Mouse (Mus musculus) midbrain, embryonic 11.5 days (tissue): ENCODE results near the gene Mrap2. TPM values are rescaled to one million over a fixed set of nuclear protein-coding genes. Genes with fewer than 3 reads are reported as not detected.
"Not testable (repeated sequence)": the region's sequence is repeated elsewhere in the genome, so short reads cannot be mapped to it uniquely, and the experiment has no call there.

ENCODE experiments used
- ATAC-seq: fragments of 200-750 bp; cut with Nextera tagmentation; 2 replicates; pipeline ENCODE4 v1.8.0; 2017; ENCODE audit warnings: moderate TSS enrichment, moderate library complexity; ENCODE audit not compliant: low FRiP score
- DNase-seq: peaks from one replicate; pipeline ENCODE4 v3.0.0; 2015; ENCODE audit warnings: low spot score; ENCODE audit errors: missing footprints
- H3K27ac ChIP-seq: fragments of 300-500 bp; sonication (generic); 2 replicates; pipeline ENCODE4 v1.5.1; 2014; ENCODE audit warnings: low read depth, low read length
- H3K27me3 ChIP-seq: fragments of 300-500 bp; sonication (generic); 2 replicates; pipeline ENCODE4 v1.6.1; 2014; ENCODE audit warnings: mild to moderate bottlenecking, low read length, moderate library complexity, mixed read lengths; ENCODE audit not compliant: control insufficient read depth, insufficient read depth
- H3K36me3 ChIP-seq: fragments of 300-500 bp; sonication (generic); 2 replicates; pipeline ENCODE4 v1.6.1; 2014; ENCODE audit warnings: mild to moderate bottlenecking, low read length, moderate library complexity, mixed read lengths; ENCODE audit not compliant: control insufficient read depth, insufficient read depth
- H3K4me1 ChIP-seq: fragments of 300-500 bp; sonication (generic); 2 replicates; pipeline ENCODE4 v1.6.1; 2014; ENCODE audit warnings: low read length; ENCODE audit not compliant: control insufficient read depth, insufficient read depth
- H3K4me2 ChIP-seq: fragments of 300-500 bp; sonication (generic); 2 replicates; pipeline ENCODE4 v1.6.1; 2014; ENCODE audit warnings: mild to moderate bottlenecking, moderate library complexity
- H3K4me3 ChIP-seq: fragments of 300-500 bp; sonication (generic); 2 replicates; pipeline ENCODE4 v1.5.1; 2014; ENCODE audit warnings: low read depth, low read length
- H3K9ac ChIP-seq: fragments of 300-500 bp; sonication (generic); 2 replicates; pipeline ENCODE4 v1.6.1; 2014; ENCODE audit warnings: low read length
- H3K9me3 ChIP-seq: fragments of 300-500 bp; sonication (generic); 2 replicates; pipeline ENCODE4 v1.6.1; 2016; ENCODE audit warnings: low read length; ENCODE audit not compliant: control insufficient read depth
- WGBS: fragments of 180-500 bp; shearing (Covaris S2); extraction: QIAGEN DNeasy Blood & Tissue Kit; methylation state at CpG from one replicate; pipeline ENCODE4 v1.1.7; 2014; 5-methylcytosine and 5-hydroxymethylcytosine counted together
- polyA plus RNA-seq: library from polyadenylated mRNA; unstranded; fragments of >200 nt; fragmentation: Nextera tagmentation; extraction: Ambion mirVana; gene quantifications from 2 replicates; pipeline ENCODE4 v1.2.1, GENCODE M21; 2014

The Mrap2 gene
- not detected in 2 replicates for polyA plus RNA-seq

DNA sequence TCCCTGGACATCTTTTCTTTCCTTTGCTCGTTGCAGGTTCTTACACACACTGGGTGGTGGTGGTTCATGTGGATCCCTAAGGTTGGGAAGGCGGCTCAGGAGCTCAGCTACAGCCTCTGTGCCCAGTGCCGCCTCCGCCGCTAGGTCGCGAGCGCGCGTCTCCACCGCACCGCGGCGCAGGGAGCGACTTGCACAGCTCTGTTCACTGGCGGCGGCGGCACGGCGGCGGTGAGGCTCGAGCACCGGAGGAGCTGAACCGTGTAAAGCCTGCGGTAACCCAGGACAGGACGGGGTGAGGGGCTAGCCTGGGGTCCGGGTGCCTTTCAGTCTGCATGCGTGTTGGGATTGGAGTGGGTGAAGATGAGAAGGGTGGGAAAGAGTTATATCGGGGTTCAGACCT, at the start of gene Mrap2:
Gene Mrap2 (plus strand): TSS at position 201 of the 400 bp plus-strand sequence.
- WGBS, result under 1% methylated on average over 29 of the region's 29 CpGs
- no peaks in the 10 kb centered on the region for H3K36me3 ChIP-seq
- H3K9me3 ChIP-seq, result no peaks in the 10 kb centered on the region
- peaks cover 11% of the 10 kb centered on the region for H3K4me1 ChIP-seq
- H3K4me3 ChIP-seq, result peak within 1 kb of the TSS; percentile 29
- DNase-seq (peak; percentile 96), ATAC-seq (peak; percentile 93)
- peak within 1 kb of the TSS; percentile 74 for H3K4me2 ChIP-seq
- peak within 1 kb of the TSS; percentile 24; the same call in 1 of the 2 replicates for H3K9ac ChIP-seq
- no peak within 1 kb of the TSS for H3K27ac ChIP-seq
- peaks cover 18% of the 10 kb centered on the region for H3K27me3 ChIP-seq

DNA sequence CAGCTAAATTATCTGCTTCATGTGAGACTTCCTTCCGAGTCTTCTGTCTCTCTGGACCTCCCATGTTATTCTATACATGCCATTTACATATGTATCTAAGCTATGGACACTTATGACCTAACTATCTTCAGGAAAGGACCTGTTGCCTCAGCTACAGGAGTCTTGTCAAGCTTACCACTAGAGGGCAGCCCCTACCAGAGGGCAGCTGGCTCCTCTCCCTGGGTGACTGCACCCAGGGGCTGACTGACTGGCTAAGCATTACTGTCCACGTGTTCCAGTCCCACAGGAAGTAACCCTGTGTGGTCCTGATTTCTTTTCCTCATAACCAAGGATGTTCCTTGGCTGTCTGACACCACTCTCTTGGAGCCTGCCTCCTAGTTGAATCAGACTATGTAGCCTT, 46.1 kb upstream of the Mrap2 start:
- Histone ChIP-seq H3K4me3 (no peak overlapping the region), H3K36me3 (no peaks in the 10 kb centered on the region), H3K27ac (no peak overlapping the region), H3K4me2 (no peak overlapping the region), H3K9ac (no peak overlapping the region), H3K4me1 (no peaks in the 10 kb centered on the region), H3K27me3 (no peaks in the 10 kb centered on the region), H3K9me3 (no peaks in the 10 kb centered on the region)
- DNase-seq (no peak), ATAC-seq (no peak)
- whole genome bisulfite sequencing, result 72% methylated on average over 2 of the region's 2 CpGs

DNA sequence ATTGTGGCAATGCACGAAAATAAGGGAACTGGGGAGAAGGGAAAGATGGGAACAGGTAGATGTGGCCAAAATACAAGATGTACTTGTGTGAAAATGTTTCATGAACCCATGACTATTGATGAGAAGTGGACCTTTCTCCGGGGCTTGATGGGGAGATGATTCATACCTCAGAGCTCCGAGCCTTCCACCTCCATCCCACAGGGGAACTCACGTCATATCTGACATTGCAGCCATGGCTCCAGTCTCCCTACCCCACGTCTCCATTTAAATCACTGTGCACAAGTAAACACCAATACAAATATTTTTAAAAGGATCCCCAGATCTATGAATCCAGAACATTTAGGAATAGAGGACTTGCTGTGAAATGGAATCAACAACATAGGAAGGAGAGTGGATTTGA, 29.1 kb upstream of the Mrap2 start:
- ATAC-seq, result no peak

DNA sequence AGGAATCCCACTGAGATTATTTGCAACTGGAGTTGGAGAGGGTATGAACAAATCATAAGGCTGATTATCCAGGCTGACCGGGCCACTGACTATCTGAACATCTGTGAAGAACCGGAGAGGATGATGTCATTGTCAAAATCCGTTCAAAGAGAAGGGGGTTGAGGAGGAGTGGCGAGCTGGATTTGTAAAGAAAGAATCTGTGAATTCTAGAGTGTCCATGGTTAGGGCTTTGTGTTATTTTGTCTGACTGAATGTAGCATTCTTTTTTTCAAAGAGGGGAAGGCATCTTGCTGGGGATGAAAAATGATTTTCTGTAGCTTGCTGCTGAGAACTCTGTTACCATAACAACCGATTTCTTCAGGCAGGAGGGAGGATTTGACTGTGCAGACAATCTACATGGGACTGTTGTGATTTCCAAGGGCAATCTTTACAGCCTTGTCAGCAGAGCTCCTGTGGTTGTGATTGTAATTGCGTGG, 28.6 kb upstream of the Mrap2 start:
- no peak overlapping the region for H3K4me2 ChIP-seq
- no peak overlapping the region for H3K27ac ChIP-seq

More for the DNA sequence above, 29.1 kb upstream of the Mrap2 start:
- Histone ChIP-seq H3K4me3 (no peak overlapping the region), H3K4me1 (peaks cover 4% of the 10 kb centered on the region; the same call in 1 of the 2 replicates), H3K4me2 (no peak overlapping the region), H3K9me3 (no peaks in the 10 kb centered on the region), H3K36me3 (no peaks in the 10 kb centered on the region), H3K27ac (no peak overlapping the region), H3K27me3 (no peaks in the 10 kb centered on the region), H3K9ac (no peak overlapping the region)
- no peak for DNase-seq
- WGBS, result 84% methylated on average over 5 of the region's 5 CpGs

GRCm38 (mm10) chr9:87115978-87116377, 28.1 kb upstream of the Mrap2 start:
- no peak overlapping the region for H3K9ac ChIP-seq
- no peak overlapping the region for H3K4me2 ChIP-seq
- no peaks in the 10 kb centered on the region for H3K9me3 ChIP-seq
- no peak for DNase-seq
- H3K27me3 ChIP-seq, result no peaks in the 10 kb centered on the region
- H3K27ac ChIP-seq, result no peak overlapping the region
- H3K4me3 ChIP-seq, result no peak overlapping the region
- 83% methylated on average over 1 of the region's 1 CpGs for WGBS
- peak; percentile 27; the same call in 1 of the 2 replicates for ATAC-seq
- H3K4me1 ChIP-seq, result peaks cover 4% of the 10 kb centered on the region; the same call in 1 of the 2 replicates
- H3K36me3 ChIP-seq, result no peaks in the 10 kb centered on the region

More for the DNA sequence above, 28.6 kb upstream of the Mrap2 start:
- Histone ChIP-seq H3K4me1 (peaks cover 4% of the 10 kb centered on the region; the same call in 1 of the 2 replicates), H3K9ac (no peak overlapping the region), H3K9me3 (no peaks in the 10 kb centered on the region), H3K27me3 (no peaks in the 10 kb centered on the region), H3K36me3 (no peaks in the 10 kb centered on the region), H3K4me3 (no peak overlapping the region)
- ATAC-seq, result peak; percentile 75
- DNase-seq, result peak; percentile 87
- WGBS, result 38% methylated on average over 6 of the region's 6 CpGs

GRCm38 (mm10) chr9:87118996-87119395, 25.1 kb upstream of the Mrap2 start:
- H3K27ac ChIP-seq, result no peak overlapping the region
- no peak for ATAC-seq
- no peaks in the 10 kb centered on the region for H3K27me3 ChIP-seq
- H3K4me1 ChIP-seq, result peaks cover 4% of the 10 kb centered on the region; the same call in 1 of the 2 replicates
- H3K9ac ChIP-seq, result no peak overlapping the region
- H3K9me3 ChIP-seq, result no peaks in the 10 kb centered on the region
- 83% methylated on average over 3 of the region's 3 CpGs for WGBS
- no peak overlapping the region for H3K4me2 ChIP-seq
- DNase-seq, result no peak
- H3K4me3 ChIP-seq, result no peak overlapping the region
- H3K36me3 ChIP-seq, result no peaks in the 10 kb centered on the region

DNA sequence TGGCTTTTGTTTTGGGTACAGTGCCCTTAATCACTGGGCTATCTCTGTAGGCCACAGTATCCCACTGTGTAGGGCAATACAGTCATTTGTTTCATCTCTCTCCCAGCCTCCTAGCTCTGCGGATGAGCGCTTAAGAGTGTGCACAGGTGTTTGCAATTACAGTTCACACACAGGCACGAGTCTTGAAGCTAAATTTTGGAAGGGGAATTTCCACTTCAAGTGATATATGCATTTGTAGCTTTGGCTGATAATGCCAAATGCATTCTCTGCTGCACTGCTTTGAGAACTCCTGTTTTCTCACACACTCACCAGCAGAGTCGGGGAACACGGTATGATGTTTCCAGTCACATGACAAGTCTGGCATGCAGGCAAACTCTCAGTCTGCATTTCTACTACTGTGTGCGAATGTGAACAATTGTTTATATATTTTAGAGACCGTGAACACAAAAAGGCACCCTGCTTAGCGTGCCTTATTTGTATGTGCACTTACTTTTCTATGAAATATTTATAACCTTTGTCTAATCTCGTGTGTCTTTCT, 22.1 kb upstream of the Mrap2 start:
- Histone ChIP-seq H3K4me1 (no peaks in the 10 kb centered on the region), H3K27me3 (no peaks in the 10 kb centered on the region), H3K27ac (no peak overlapping the region), H3K4me2 (no peak overlapping the region), H3K9me3 (no peaks in the 10 kb centered on the region), H3K36me3 (no peaks in the 10 kb centered on the region), H3K4me3 (no peak overlapping the region), H3K9ac (no peak overlapping the region)
- 74% methylated on average over 9 of the region's 9 CpGs for WGBS
- DNase-seq (peak; percentile 78), ATAC-seq (no peak)

GRCm38 (mm10) chr9:87127046-87127445, 17.1 kb upstream of the Mrap2 start:
- not testable (repeated sequence) for H3K27me3 ChIP-seq, H3K36me3 ChIP-seq, DNase-seq, H3K4me2 ChIP-seq, H3K4me3 ChIP-seq, H3K4me1 ChIP-seq, H3K9ac ChIP-seq, H3K27ac ChIP-seq, H3K9me3 ChIP-seq, ATAC-seq
- 76% methylated on average over 3 of the region's 6 CpGs for WGBS

- no peaks in the 10 kb centered on the region for H3K9me3 ChIP-seq
- 75% methylated on average over 14 of the region's 14 CpGs for WGBS
Measured at GRCm38 (mm10) chr9:87135765-87136558, 8.1 kb upstream of the Mrap2 start.

More at GRCm38 (mm10) chr9:87135765-87136558, 8.1 kb upstream of the Mrap2 start:
- Histone ChIP-seq H3K27me3 (no peaks in the 10 kb centered on the region), H3K27ac (no peak overlapping the region), H3K4me1 (peaks cover 3% of the 10 kb centered on the region; the same call in 1 of the 2 replicates), H3K4me3 (no peak overlapping the region), H3K9ac (no peak overlapping the region), H3K36me3 (no peaks in the 10 kb centered on the region), H3K4me2 (no peak overlapping the region)
- ATAC-seq (no peak), DNase-seq (no peak)
